Mouse (Mus musculus): ENCODE measurements around the gene Dnajb9. TPM values are rescaled to one million over a fixed set of nuclear protein-coding genes. Genes with fewer than 3 reads are reported as not detected.
"Not testable (repeated sequence)": the region's sequence is repeated elsewhere in the genome, so short reads cannot be mapped to it uniquely, and the experiment has no call there.

Dnajb9 gene
- polyA plus RNA-seq, 1 experiment, result 2.4 TPM

- Histone ChIP-seq H3K4me3 (ENCODE audit: control insufficient read depth, insufficient read depth, low read length) (no peak overlapping the region), H3K36me3 (ENCODE audit: control insufficient read depth, insufficient read depth, low read length) (no peaks in the 10 kb centered on the region), H3K27ac (ENCODE audit: control insufficient read depth, insufficient read depth, low read length) (no peak overlapping the region), H3K27me3 (ENCODE audit: control insufficient read depth, insufficient read depth, low read length) (peaks cover 7% of the 10 kb centered on the region; the same call in 1 of the 2 replicates), H3K4me1 (replicated peaks; ENCODE audit: control insufficient read depth, insufficient read depth, low read length) (peaks cover 7% of the 10 kb centered on the region; the same call in 1 of the 2 replicates)
- no peak for DNase-seq
- TF ChIP-seq CTCF (IDR thresholded peaks at IDR 0.05; ENCODE audit: borderline replicate concordance, control insufficient read depth, extremely low read depth, insufficient read depth, low read length, poor library complexity), result no peak
- no peak for TF ChIP-seq POLR2A (IDR thresholded peaks at IDR 0.05; ENCODE audit: control insufficient read depth, extremely low read depth, insufficient read depth, low read length, poor library complexity)
- 94% methylated on average over 3 of the region's 3 CpGs for WGBS
Observed at GRCm38 (mm10) chr12:44223044-44223443, 12.9 kb upstream of the Dnajb9 start.

DNA sequence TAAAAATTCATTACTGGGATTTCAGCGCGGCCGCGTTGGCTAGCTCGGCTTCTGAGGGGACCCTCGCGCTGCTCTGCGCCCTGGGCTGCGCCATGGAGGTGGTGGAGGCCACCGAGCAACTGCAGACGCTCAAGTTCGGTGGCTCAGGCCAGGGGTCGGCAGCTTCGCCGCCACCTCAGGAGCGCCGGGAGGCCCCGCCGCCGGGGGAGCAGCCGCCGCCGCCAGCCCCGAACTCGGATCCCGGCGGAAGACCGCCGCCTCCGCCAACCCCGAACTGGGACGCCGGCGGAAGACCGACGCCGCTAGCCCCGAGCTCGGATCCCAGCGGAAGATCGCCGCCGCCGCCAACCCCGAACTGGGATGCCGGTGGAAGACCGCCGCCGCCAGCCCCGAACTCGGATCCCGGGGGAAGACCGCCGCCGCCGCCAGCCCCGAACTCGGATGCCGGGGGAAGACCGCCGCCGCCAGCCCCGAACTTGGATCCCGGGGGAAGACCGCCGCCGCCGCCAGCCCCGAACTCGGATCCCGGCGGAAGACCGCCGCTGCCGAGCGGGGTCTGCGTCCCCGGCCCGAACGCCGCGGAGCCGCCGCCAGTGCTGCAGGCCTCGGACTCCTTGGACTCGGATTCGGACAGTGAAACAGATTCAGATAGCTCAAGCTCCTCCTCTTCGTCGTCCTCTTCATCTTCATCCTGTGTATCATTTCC, 11.7 kb upstream of the Dnajb9 start:
- Histone ChIP-seq H3K4me3 (ENCODE audit: control insufficient read depth, insufficient read depth, low read length) (peak overlapping the region; percentile 36), H3K27me3 (ENCODE audit: control insufficient read depth, insufficient read depth, low read length) (peaks cover 7% of the 10 kb centered on the region; the same call in 1 of the 2 replicates), H3K4me1 (replicated peaks; ENCODE audit: control insufficient read depth, insufficient read depth, low read length) (peaks cover 7% of the 10 kb centered on the region; the same call in 1 of the 2 replicates), H3K27ac (ENCODE audit: control insufficient read depth, insufficient read depth, low read length) (no peak overlapping the region), H3K36me3 (ENCODE audit: control insufficient read depth, insufficient read depth, low read length) (no peaks in the 10 kb centered on the region)
- 6% methylated on average over 87 of the region's 89 CpGs for WGBS
- no peak for DNase-seq
- no peak for TF ChIP-seq CTCF (IDR thresholded peaks at IDR 0.05; ENCODE audit: borderline replicate concordance, control insufficient read depth, extremely low read depth, insufficient read depth, low read length, poor library complexity)
- TF ChIP-seq POLR2A (IDR thresholded peaks at IDR 0.05; ENCODE audit: control insufficient read depth, extremely low read depth, insufficient read depth, low read length, poor library complexity), result no peak

DNA sequence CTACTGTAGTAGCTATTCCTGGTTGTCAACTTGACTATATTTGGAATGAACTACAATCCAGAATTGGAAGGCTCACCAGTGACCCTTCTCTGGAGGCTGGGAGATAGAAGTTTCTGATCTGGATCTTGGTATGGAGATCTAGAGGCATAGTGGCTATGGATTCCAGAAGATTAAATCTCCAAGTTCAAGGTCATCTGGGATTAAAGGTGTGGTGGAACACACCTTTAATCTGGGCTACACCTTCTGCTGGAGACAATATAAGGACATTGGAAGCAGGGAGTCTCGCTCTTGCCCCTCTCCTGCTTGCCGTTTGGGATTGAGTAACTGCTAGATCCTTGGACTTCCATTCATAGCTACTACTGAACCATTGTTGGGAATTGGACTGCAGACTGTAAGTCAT, 10.9 kb upstream of the Dnajb9 start, which contains the start of gene Pnpla8:
Gene Pnpla8, plus strand, starts transcription at position 301 of the 400 bp plus-strand sequence.
- H3K4me1 ChIP-seq (replicated peaks; ENCODE audit: control insufficient read depth, insufficient read depth, low read length); H3K36me3 ChIP-seq (ENCODE audit: control insufficient read depth, insufficient read depth, low read length); H3K27ac ChIP-seq (ENCODE audit: control insufficient read depth, insufficient read depth, low read length); DNase-seq; H3K27me3 ChIP-seq (ENCODE audit: control insufficient read depth, insufficient read depth, low read length): not testable (repeated sequence)
- H3K4me3 ChIP-seq (ENCODE audit: control insufficient read depth, insufficient read depth, low read length), result peak within 1 kb of the TSS; percentile 36
- 97% methylated on average over 2 of the region's 2 CpGs for WGBS

DNA sequence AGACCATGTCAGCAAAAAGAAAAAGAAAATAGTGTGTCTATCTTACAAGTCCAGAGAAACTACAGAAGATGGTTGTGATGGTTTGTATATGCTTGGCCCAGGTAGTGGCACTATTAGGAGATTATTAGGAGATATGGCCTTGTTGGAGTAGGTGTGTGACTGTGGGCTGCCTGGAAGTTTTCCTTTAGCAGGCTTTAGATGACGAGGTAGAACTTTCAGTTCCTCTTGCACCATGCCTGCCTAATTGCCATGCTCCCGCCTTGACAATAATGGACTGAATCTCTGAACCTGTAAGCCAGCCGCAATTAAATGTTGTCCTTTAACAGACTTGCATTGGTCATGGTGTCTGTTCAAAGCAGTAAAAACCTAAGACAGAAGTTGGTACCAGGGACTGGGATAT, 1.4 kb upstream of the Dnajb9 start:
- DNase-seq, result no peak
- H3K4me1 ChIP-seq (replicated peaks; ENCODE audit: control insufficient read depth, insufficient read depth, low read length), result 0 out of 2 replicates have a peak, but pooled peaks cover 2% of the 10 kb centered on the region
- H3K4me3 ChIP-seq (ENCODE audit: control insufficient read depth, insufficient read depth, low read length), result no peak overlapping the region
- TF ChIP-seq POLR2A (IDR thresholded peaks at IDR 0.05; ENCODE audit: control insufficient read depth, extremely low read depth, insufficient read depth, low read length, poor library complexity), result no peak
- no peak for TF ChIP-seq CTCF (IDR thresholded peaks at IDR 0.05; ENCODE audit: borderline replicate concordance, control insufficient read depth, extremely low read depth, insufficient read depth, low read length, poor library complexity)
- 95% methylated on average over 3 of the region's 3 CpGs for WGBS
- no peak overlapping the region for H3K27ac ChIP-seq (ENCODE audit: control insufficient read depth, insufficient read depth, low read length)
- H3K27me3 ChIP-seq (ENCODE audit: control insufficient read depth, insufficient read depth, low read length), result no peaks in the 10 kb centered on the region
- no peaks in the 10 kb centered on the region for H3K36me3 ChIP-seq (ENCODE audit: control insufficient read depth, insufficient read depth, low read length)

- peak; percentile 6; the same call in 1 of the 2 replicates for TF ChIP-seq CTCF (IDR thresholded peaks at IDR 0.05; ENCODE audit: borderline replicate concordance, control insufficient read depth, extremely low read depth, insufficient read depth, low read length, poor library complexity)
- TF ChIP-seq POLR2A (IDR thresholded peaks at IDR 0.05; ENCODE audit: control insufficient read depth, extremely low read depth, insufficient read depth, low read length, poor library complexity), result no peak
- 0 out of 2 replicates have a peak, but pooled peaks cover 2% of the 10 kb centered on the region for H3K4me1 ChIP-seq (replicated peaks; ENCODE audit: control insufficient read depth, insufficient read depth, low read length)
- 0 out of 2 replicates have a peak, but pooled peaks cover 4% of the 10 kb centered on the region for H3K36me3 ChIP-seq (ENCODE audit: control insufficient read depth, insufficient read depth, low read length)
- H3K4me3 ChIP-seq (ENCODE audit: control insufficient read depth, insufficient read depth, low read length), result peak overlapping the region; percentile 68
- 1% methylated on average over 37 of the region's 37 CpGs for WGBS
- DNase-seq, result peak; percentile 14
- no peaks in the 10 kb centered on the region for H3K27me3 ChIP-seq (ENCODE audit: control insufficient read depth, insufficient read depth, low read length)
- no peak overlapping the region for H3K27ac ChIP-seq (ENCODE audit: control insufficient read depth, insufficient read depth, low read length)
Observed at GRCm38 (mm10) chr12:44209141-44209823, 844 bp downstream of the Dnajb9 start.

DNA sequence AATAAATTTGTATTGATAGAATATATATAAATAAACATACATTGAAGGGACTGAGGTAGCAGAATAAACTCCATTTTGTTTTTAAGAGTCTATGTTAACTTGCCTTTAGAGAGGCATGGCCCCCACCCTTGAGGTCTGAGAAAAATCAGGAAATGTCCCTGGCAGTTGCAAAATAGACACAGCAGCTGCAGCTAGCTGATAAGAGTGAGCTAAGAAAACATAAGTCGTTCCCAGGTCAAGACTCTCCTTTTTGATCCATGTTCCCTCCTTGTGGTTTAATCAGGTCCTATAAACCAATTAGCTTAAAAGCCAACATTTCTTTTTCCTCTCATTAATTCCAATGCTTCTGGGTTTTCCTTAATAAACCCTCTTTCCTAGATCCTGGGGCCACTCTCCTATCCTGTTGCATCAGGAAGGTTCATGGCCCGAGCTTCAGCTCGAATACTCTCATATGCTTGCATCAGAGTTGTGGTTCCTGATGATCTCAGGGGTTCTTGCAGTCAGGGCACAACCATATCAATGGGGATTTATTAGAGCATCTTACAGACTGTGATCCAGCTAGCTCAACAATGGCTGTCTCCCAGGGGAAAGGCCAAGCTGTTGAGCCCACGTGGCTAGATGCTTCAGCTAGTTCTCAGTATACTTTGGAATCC, 12.1 kb downstream of the Dnajb9 start:
- no peak overlapping the region for H3K27ac ChIP-seq (ENCODE audit: control insufficient read depth, insufficient read depth, low read length)
- H3K27me3 ChIP-seq (ENCODE audit: control insufficient read depth, insufficient read depth, low read length), result no peaks in the 10 kb centered on the region
- no peaks in the 10 kb centered on the region for H3K36me3 ChIP-seq (ENCODE audit: control insufficient read depth, insufficient read depth, low read length)
- no peak overlapping the region for H3K4me3 ChIP-seq (ENCODE audit: control insufficient read depth, insufficient read depth, low read length)
- DNase-seq, result no peak
- TF ChIP-seq POLR2A (IDR thresholded peaks at IDR 0.05; ENCODE audit: control insufficient read depth, extremely low read depth, insufficient read depth, low read length, poor library complexity), result no peak
- no peaks in the 10 kb centered on the region for H3K4me1 ChIP-seq (replicated peaks; ENCODE audit: control insufficient read depth, insufficient read depth, low read length)
- WGBS, result 50% methylated on average over 4 of the region's 4 CpGs

Data from thymus, adult 2 months (tissue).